Mouse (Mus musculus) megakaryocyte progenitor cell, adult 5-6 weeks (primary cell): ENCODE measurements around the gene Sorl1. TPM values are rescaled to one million over a fixed set of nuclear protein-coding genes. Genes with fewer than 3 reads are reported as not detected.

Experiments used
- ATAC-seq: replicated peaks from 2 replicates; pipeline ENCODE4 v1.8.0; 2016; ENCODE audit warnings: mild to moderate bottlenecking, moderate TSS enrichment, inconsistent platforms; ENCODE audit not compliant: poor library complexity
- total RNA-seq, 2 experiments: library from RNA; stranded (forward) in 1 of 2; stranded (reverse) in 1 of 2; fragments of 157-497, 149-512 nt in 1 of 2; fragments of 200-1000 nt in 1 of 2; gene quantifications; 2 replicates each; pipeline versions ENCODE4 v1.2.3 to v1.2.4; 2015 to 2017

The Sorl1 gene
- total RNA-seq, 2 experiments from 2014 or later = 26.8 to 29.4 TPM

DNA sequence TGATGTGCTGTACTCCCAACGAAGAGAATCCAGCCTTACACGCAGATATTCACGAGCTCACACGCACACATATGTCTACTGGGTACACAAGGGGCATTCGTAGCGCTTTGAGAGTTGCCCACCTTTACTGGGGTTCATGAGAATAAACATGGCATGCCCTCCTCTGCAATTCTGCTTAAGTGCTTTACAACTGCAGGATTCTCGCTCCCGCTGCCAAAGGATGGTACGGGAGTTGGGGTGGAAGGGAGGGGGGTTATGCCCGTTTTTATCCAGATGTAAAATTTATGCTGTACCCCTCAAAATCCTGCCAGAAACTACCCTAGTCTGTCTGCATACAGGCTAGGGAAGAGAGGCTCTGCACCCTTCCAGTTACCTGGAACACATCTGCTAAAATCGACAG is 893 bp downstream of the Sorl1 start:
- no peak for ATAC-seq

DNA sequence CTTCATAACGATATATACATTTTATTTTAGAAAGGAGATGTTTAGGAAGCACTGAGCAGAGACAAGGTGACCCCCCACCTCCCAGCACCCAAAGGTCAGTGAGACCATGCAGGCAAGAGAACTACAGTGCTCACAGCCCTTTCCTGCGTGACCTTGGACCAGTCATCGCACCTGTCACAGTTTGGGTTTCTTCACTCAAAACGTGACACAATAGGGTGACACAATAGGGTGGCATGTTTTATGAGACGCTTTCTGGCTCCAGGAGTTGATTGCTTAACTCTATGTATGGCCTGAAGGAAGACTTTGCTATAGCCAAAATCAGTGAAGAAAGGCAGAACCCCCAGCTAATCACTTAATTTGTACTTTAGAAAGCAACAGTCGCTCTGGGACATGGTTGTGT is 1.7 kb downstream of the Sorl1 start:
- ATAC-seq = peak; percentile 68

DNA sequence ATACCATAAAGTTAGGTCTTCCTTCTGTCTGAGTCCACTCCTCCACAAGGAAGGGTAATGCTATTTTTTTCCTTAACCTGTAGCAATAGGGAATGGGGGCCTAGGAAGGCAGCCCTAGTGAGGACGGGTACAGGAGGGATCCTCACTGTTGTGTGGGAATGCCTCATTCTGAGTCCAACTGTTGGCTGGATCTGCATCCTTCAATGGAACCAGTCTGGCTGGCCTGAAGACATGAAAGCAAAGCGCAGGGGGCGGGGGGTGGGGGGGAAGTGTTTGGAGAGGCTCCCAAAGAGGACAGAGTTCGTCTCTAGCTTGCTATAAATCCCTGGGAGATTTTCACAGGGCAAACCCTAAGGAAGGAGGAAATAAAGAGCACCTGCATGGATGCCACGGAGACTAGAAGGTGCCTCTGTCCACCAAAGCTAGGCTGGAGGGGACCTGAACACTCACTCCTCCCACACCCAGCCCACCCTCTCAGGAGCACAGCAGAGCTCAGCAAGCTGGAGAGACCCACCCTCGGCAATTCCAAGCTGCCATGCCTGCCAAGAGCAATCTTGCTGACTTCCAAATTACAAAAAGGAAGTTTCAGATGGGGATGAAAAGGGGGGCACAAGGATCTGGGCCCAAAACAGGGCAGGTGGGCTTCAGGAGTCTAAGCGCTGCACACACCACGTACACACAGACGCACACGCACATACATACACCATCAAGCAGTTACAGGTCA is 2.3 kb downstream of the Sorl1 start:
- ATAC-seq = no peak

- no peak for ATAC-seq
These were observed 7.6 kb downstream of the Sorl1 start for GRCm38 (mm10) chr9:42116418-42117056.

GRCm38 (mm10) chr9:42115078-42115477 is 9.0 kb downstream of the Sorl1 start:
- no peak for ATAC-seq

DNA sequence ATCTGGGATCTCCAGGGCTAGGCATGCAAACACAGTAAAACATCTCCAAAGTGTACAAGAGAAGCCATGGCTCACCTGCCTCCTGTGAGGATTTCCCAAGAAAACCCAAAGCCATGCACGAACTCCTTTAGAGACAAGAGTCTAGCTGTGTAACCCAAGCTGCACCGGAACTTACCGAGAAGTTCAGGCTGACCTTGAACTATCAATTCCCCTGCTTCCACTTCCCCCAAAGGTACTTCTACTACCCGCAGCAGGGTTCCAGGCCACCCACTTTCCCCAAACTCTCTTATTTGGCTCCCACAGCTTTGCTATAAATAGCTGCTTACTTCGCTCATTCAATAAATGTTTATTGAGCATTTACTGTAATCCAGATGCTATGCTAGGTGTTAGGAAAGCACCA is 10.8 kb downstream of the Sorl1 start:
- no peak for ATAC-seq

GRCm38 (mm10) chr9:42112691-42113090 is 11.4 kb downstream of the Sorl1 start:
- ATAC-seq = no peak

DNA sequence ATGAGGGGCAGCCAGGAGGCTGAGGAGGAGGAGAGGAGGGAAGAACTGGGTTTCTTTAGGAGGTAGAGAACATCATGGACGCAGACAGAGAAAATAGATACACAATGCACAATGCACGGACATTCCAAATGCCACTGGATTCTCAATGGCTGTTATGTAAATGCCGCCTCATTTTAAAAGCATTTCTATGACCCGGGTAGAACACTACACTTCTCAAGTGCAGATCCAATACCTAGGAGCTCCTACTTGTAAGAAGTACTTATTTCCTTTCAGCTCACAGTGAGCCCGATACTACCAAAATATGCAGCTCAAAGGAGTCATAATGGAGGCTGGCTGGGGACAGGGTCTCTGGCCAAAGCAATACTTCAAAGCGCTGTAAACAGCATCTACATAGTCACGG is 12.8 kb downstream of the Sorl1 start:
- ATAC-seq = no peak

DNA sequence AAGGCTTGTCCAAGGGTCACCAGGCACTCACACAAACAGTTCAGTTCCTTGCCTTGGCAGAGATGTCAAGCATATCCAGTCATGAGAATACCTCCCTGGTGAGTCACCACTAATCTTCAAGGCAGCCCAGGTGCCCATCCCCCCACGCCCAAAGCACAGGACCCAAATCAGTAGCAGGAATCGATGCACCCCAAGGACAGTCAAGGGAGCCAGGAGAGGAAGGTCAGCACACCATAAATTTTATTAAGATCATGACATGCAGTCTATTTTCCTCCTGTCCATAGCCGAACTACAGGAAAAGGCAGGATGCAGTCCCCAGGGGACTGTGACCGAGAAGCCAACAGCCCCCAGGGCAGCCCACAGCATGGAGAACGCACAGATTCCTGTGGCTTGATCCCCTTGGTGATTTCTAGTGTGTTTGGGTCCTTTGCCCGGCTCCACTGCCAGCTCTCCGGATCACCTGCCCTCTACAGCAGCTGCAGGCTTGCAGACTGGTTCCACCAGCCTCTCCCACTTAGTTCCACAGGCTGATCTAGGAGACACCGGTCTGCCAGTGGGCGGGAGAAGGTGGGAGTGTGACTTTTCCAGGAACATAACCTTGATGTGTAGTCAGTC is 14.2 kb downstream of the Sorl1 start:
- ATAC-seq = no peak

DNA sequence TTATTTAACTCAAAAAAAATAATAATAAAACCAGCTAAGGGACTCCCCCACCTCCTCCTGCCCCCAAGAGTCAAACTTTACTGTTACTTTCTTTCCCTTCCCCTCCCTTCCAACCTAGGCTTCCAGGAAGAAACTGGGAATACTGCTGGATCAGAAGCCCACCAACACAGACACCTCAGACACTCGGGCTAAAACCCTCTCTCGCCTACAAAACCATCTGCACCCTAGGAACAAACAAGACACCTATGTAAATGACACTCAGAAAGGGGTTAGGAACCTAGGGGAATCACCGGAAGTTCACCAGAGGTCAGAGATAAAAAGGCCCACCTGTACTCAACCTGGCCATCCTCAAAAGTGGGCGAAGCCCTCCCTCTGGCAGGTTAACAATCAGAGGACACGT is 15.0 kb downstream of the Sorl1 start:
- ATAC-seq = no peak

DNA sequence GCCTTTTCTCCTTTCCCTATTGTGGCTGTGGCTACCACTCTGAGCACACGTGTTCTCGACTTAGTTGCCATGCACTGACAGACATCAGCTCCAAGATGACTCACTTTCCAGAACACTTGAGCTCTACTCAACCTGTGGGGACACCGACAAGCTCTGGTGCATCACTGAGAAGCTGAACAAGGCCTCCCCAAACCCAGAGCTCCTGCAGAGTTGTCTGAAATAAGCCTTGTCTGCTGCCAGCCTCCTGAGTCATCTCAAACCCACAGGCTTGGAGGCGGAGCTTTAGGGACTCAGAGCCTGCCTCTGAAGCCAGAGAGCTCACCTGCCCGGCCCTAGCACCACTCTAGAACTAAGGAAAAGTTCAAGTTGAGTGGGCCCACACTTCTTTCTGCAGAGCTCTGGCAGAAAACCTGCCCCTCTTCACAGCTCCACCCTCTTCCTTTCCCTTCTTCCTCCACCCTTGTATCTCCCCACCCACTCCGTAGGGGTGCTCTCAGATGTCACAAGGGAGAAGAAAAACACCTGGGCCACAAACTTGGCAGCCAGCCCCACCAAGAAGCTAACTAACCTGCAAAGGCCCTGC is 15.6 kb downstream of the Sorl1 start:
- ATAC-seq = no peak; the same call in 1 of the 2 replicates

DNA sequence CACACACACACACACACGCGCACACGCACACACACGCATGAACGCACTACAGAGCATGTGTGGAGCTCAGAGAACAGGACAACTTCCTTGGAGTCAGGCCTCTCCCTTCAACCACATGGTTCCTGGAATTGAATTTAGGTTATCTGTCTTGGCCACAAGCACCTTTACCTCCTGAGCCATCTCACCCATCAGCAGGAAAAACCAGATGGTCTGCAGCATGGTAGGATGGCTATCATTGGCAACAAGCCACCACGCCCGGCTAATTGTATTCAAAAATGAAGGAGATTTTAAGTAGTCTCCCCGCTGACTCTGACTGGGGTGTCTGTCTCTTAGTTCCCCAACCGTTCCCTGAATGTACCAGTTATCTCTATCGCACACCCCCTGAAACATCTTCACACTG is 17.0 kb downstream of the Sorl1 start:
- no peak for ATAC-seq

- no peak for ATAC-seq
These were observed 17.8 kb downstream of the Sorl1 start for GRCm38 (mm10) chr9:42106305-42106704.

DNA sequence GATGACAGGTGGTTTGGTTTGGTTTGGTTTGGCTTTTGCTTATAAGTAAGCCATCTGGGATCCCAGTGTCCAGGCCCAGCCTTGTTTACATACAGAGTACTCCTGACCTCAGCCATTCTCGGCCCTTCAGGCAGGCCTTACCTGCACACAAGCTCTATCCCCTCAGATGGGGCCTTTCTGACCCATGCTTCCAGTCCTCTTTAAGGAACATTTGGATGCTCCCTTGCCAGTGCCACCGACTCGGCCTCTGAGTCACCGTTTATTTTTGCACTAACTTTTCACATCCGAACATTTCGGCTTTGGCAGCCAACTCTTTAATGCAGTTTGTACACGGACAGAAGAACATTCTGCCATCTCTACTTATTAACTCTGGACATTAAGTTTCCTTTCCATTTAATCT is 20.6 kb downstream of the Sorl1 start:
- ATAC-seq = no peak

DNA sequence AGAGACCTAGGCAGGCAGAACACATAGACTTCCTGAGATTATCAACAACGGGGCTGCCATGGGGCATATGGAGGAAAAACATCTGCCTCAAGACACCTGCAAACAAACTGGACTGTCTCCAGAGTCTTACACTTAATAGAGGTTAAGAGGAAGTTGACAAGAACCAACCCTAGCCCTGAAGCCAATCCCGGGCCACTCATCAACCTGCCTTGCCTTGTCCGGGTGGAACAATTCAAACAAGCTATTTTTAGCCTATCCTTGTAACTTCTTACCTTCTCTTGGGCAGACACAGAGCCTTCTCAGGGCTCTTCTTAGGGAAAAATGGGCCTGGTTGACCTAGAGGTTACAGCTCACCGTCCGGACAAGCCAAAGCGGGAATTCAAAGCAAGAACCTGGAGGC is 22.1 kb downstream of the Sorl1 start:
- no peak for ATAC-seq

GRCm38 (mm10) chr9:42101266-42101665 is 22.8 kb downstream of the Sorl1 start:
- ATAC-seq = no peak

GRCm38 (mm10) chr9:42100618-42101210 is 23.4 kb downstream of the Sorl1 start:
- ATAC-seq = no peak

GRCm38 (mm10) chr9:42098474-42099121 is 25.5 kb downstream of the Sorl1 start:
- ATAC-seq = no peak

GRCm38 (mm10) chr9:42097731-42098473 is 26.2 kb downstream of the Sorl1 start:
- no peak for ATAC-seq

GRCm38 (mm10) chr9:42097006-42097730 is 26.9 kb downstream of the Sorl1 start:
- ATAC-seq = peak; percentile 49
